ENCODE assay signal across 10 mouse cellular contexts in genomic region chrX:111196376-111196775, GRCm38 (mm10). TPM values are rescaled to one million over a fixed set of nuclear protein-coding genes. Genes with fewer than 3 reads are reported as not detected.
DNase-seq lines count a peak whose midpoint lies in the region; ATAC-seq lines count a peak whose summit lies in the region.
"Had no signal": no experiment of that assay in that cellular context is flagged by ENCODE, and none has a peak within 500 bp of the region (broad histone marks: within the 10 kb centered on the region; RNA-seq: fewer than 3 reads in every experiment).

No protein-coding gene starts in this region.

- H3K4me2 ChIP-seq in hindbrain, embryonic 14.5 days (replicated peaks) = no peak overlapping the region
- H3K4me2 ChIP-seq in hindbrain, embryonic 16.5 days (ENCODE audit: low read length) = no peak overlapping the region
- H3K4me2 ChIP-seq in forebrain, embryonic 12.5 days = no peak overlapping the region
- H3K4me2 ChIP-seq: hindbrain, embryonic 15.5 days had no signal

- H3K36me3 ChIP-seq in hindbrain, embryonic 14.5 days (replicated peaks; ENCODE audit: control insufficient read depth, insufficient read depth) = no peaks in the 10 kb centered on the region
- H3K36me3 ChIP-seq in hindbrain, embryonic 16.5 days (ENCODE audit: control insufficient read depth, insufficient read depth, low read length) = no peaks in the 10 kb centered on the region
- H3K36me3 ChIP-seq in heart, embryonic 10.5 days = no peaks in the 10 kb centered on the region
- no peaks in the 10 kb centered on the region for H3K36me3 ChIP-seq in forebrain, embryonic 12.5 days (replicated peaks)
- H3K36me3 ChIP-seq: hindbrain, embryonic 15.5 days had no signal

- DNase-seq in hindbrain, embryonic 14.5 days (ENCODE audit: low spot score) = peak; percentile 73
- peak; percentile 8 for DNase-seq in thymus, postnatal 0 days (ENCODE audit: low spot score)
- DNase-seq in thymus, postnatal 25 days = no peak
- peak; percentile 54 for DNase-seq in embryo, embryonic 10.5 days (ENCODE audit: low spot score)
- DNase-seq in urinary bladder, adult 18-20 months (ENCODE audit: low spot score in 2 of 2) = no peak
- DNase-seq in heart, embryonic 10.5 days (ENCODE audit: low spot score) = no peak

- no peak overlapping the region for H3K27ac ChIP-seq in hindbrain, embryonic 14.5 days
- no peak overlapping the region for H3K27ac ChIP-seq in hindbrain, embryonic 16.5 days (ENCODE audit: low read depth, low read length)
- H3K27ac ChIP-seq in heart, embryonic 10.5 days = no peak overlapping the region
- H3K27ac ChIP-seq in forebrain, embryonic 12.5 days = no peak overlapping the region
- H3K27ac ChIP-seq: hindbrain, embryonic 15.5 days had no signal

- no peaks in the 10 kb centered on the region for H3K27me3 ChIP-seq in hindbrain, embryonic 14.5 days (ENCODE audit: control insufficient read depth, insufficient read depth, low read length)
- H3K27me3 ChIP-seq in hindbrain, embryonic 16.5 days (replicated peaks; ENCODE audit: control insufficient read depth, insufficient read depth, low read length) = no peaks in the 10 kb centered on the region
- no peaks in the 10 kb centered on the region for H3K27me3 ChIP-seq in heart, embryonic 10.5 days (ENCODE audit: insufficient read depth, poor library complexity, severe bottlenecking)
- no peaks in the 10 kb centered on the region for H3K27me3 ChIP-seq in forebrain, embryonic 12.5 days
- H3K27me3 ChIP-seq: hindbrain, embryonic 15.5 days had no signal

- 5% methylated on average over 2 of the region's 2 CpGs for WGBS in hindbrain, embryonic 14.5 days
- 2% methylated on average over 2 of the region's 2 CpGs for WGBS in hindbrain, embryonic 16.5 days
- WGBS in heart, embryonic 10.5 days = 0% methylated on average over 2 of the region's 2 CpGs
- 3% methylated on average over 2 of the region's 2 CpGs for WGBS in forebrain, embryonic 12.5 days

- no peak overlapping the region for H3K9ac ChIP-seq in hindbrain, embryonic 14.5 days
- H3K9ac ChIP-seq in hindbrain, embryonic 16.5 days (ENCODE audit: low read depth, low read length) = no peak overlapping the region
- no peak overlapping the region for H3K9ac ChIP-seq in forebrain, embryonic 12.5 days
- H3K9ac ChIP-seq: hindbrain, embryonic 15.5 days had no signal

- no peak for ATAC-seq in hindbrain, embryonic 14.5 days (ENCODE audit: low FRiP score)
- ATAC-seq in hindbrain, embryonic 16.5 days = no peak
- no peak for ATAC-seq in forebrain, embryonic 12.5 days (ENCODE audit: low FRiP score)

- no peaks in the 10 kb centered on the region for H3K9me3 ChIP-seq in hindbrain, embryonic 14.5 days (ENCODE audit: control insufficient read depth, low read length)
- H3K9me3 ChIP-seq in hindbrain, embryonic 16.5 days (ENCODE audit: control insufficient read depth, low read length) = no peaks in the 10 kb centered on the region
- no peaks in the 10 kb centered on the region for H3K9me3 ChIP-seq in heart, embryonic 10.5 days
- H3K9me3 ChIP-seq in forebrain, embryonic 12.5 days = no peaks in the 10 kb centered on the region
- H3K9me3 ChIP-seq: hindbrain, embryonic 15.5 days had no signal

- H3K4me1 ChIP-seq in hindbrain, embryonic 14.5 days (replicated peaks; ENCODE audit: control insufficient read depth, insufficient read depth, low read length) = no peaks in the 10 kb centered on the region
- H3K4me1 ChIP-seq in hindbrain, embryonic 16.5 days (ENCODE audit: control insufficient read depth, insufficient read depth, low read depth, low read length) = no peaks in the 10 kb centered on the region
- H3K4me1 ChIP-seq in heart, embryonic 10.5 days = no peaks in the 10 kb centered on the region
- H3K4me1 ChIP-seq in forebrain, embryonic 12.5 days = no peaks in the 10 kb centered on the region
- H3K4me1 ChIP-seq: hindbrain, embryonic 15.5 days had no signal

- H3K4me3 ChIP-seq in hindbrain, embryonic 14.5 days (replicated peaks; ENCODE audit: low read length) = no peak overlapping the region
- H3K4me3 ChIP-seq in hindbrain, embryonic 16.5 days (ENCODE audit: low read length) = no peak overlapping the region
- H3K4me3 ChIP-seq in heart, embryonic 10.5 days = no peak overlapping the region
- H3K4me3 ChIP-seq in forebrain, embryonic 12.5 days (replicated peaks) = no peak overlapping the region
- H3K4me3 ChIP-seq: hindbrain, embryonic 15.5 days; myocyte had no signal

RNA-seq across cellular contexts. Expression of gene Gm10112, which starts 28.2 kb away (rescaled TPM):
- polyA plus RNA-seq in hindbrain, embryonic 14.5 days (2014; fragmentation: Nextera tagmentation; extraction: Ambion mirVana) = not detected in 2 replicates
- not detected in 2 replicates for polyA plus RNA-seq in hindbrain, embryonic 16.5 days (2015; fragmentation: Nextera tagmentation; extraction: Ambion mirVana)
- polyA plus RNA-seq in thymus, postnatal 0 days (2015; fragmentation: Nextera tagmentation; extraction: Ambion mirVana) = not detected in 2 replicates
- polyA plus RNA-seq in heart, embryonic 10.5 days (2016; fragmentation: Nextera tagmentation; extraction: Ambion mirVana) = not detected in 2 replicates
- not detected in 2 replicates for polyA plus RNA-seq in forebrain, embryonic 12.5 days (2016; fragmentation: Nextera tagmentation; extraction: Ambion mirVana)
- polyA plus RNA-seq: hindbrain, embryonic 15.5 days; myocyte had no signal

Comparison
In these comparisons a context has a peak if more than half of its experiments do, and no peak if none do; other contexts are left out.
1. DNase-seq: peak in hindbrain, embryonic 14.5 days (single experiment), thymus, postnatal 0 days (single experiment) and embryo, embryonic 10.5 days (single experiment); none in thymus, postnatal 25 days (single experiment), urinary bladder, adult 18-20 months (0 of 2) and heart, embryonic 10.5 days (single experiment).